In the genomic region with DNA sequence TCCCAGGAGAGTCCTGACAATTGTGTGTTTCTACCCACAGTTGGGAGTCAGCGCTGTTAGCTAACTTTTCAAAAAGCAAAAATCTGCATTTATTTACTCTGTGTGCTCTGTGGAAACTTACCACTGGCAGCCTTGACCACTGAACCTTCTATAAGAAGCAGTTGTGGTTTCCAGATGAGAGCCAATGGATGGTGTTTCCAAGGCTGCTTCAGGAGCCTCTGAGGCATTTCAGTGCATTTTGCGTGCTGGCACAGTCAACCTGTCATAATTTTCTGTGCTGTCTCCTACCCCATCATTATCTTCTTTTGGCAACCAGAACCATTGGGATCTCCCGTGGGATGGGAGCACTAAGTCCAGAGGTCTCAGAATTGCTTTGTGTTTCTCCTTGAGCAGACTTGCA, we compare ENCODE assay signal across 28 mouse cellular contexts.
"Had no signal": no experiment of that assay in that cellular context is flagged by ENCODE, and none has a peak within 500 bp of the region (broad histone marks: within the 10 kb centered on the region; RNA-seq: fewer than 3 reads in every experiment).

No protein-coding gene starts in this region.

- H3K27ac ChIP-seq: embryonic facial prominence, embryonic 12.5 days; embryonic facial prominence, embryonic 13.5 days; forebrain, embryonic 10.5 days; forebrain, embryonic 12.5 days; forebrain, embryonic 13.5 days; forebrain, embryonic 15.5 days; gastrocnemius, adult 2 months; heart, adult 2 months; heart, embryonic 10.5 days had no signal

- DNase-seq: cerebellum, adult 2 months; cerebellum, adult 8-10 months; cerebellum, adult 9-10 months; cerebellum, adult 9-11 months; cerebellum, postnatal 10 days; cerebellum, postnatal 25 days; cerebellum, postnatal 36 days; embryo, embryonic 11 days; forebrain, postnatal 0 days; gastrocnemius, adult 2 months; gastrocnemius, postnatal 10 days; gastrocnemius, postnatal 14 days; gastrocnemius, postnatal 25 days; gastrocnemius, postnatal 36 days; heart, adult 11 months; heart, adult 18-20 months; heart, adult 2 months had no signal

- H3K9me3 ChIP-seq: embryonic facial prominence, embryonic 12.5 days; embryonic facial prominence, embryonic 13.5 days; forebrain, embryonic 10.5 days; forebrain, embryonic 12.5 days; forebrain, embryonic 13.5 days; forebrain, embryonic 15.5 days; heart, embryonic 10.5 days had no signal

- H3K4me2 ChIP-seq: embryonic facial prominence, embryonic 12.5 days; embryonic facial prominence, embryonic 13.5 days; forebrain, embryonic 12.5 days; forebrain, embryonic 13.5 days; forebrain, embryonic 15.5 days; heart, embryonic 11.5 days had no signal

- H3K36me3 ChIP-seq: embryonic facial prominence, embryonic 12.5 days; embryonic facial prominence, embryonic 13.5 days; forebrain, embryonic 10.5 days; forebrain, embryonic 12.5 days; forebrain, embryonic 15.5 days; heart, embryonic 10.5 days had no signal

- ATAC-seq: forebrain, embryonic 13.5 days; forebrain, embryonic 14.5 days; forebrain, embryonic 15.5 days; forebrain, embryonic 16.5 days; forebrain, postnatal 0 days had no signal

- H3K9ac ChIP-seq: embryonic facial prominence, embryonic 12.5 days; embryonic facial prominence, embryonic 13.5 days; forebrain, embryonic 12.5 days; forebrain, embryonic 13.5 days; forebrain, embryonic 15.5 days; forebrain, postnatal 0 days had no signal

- H3K27me3 ChIP-seq: embryonic facial prominence, embryonic 12.5 days; embryonic facial prominence, embryonic 13.5 days; forebrain, embryonic 12.5 days; forebrain, embryonic 13.5 days; forebrain, embryonic 15.5 days had no signal

- H3K4me1 ChIP-seq: embryonic facial prominence, embryonic 13.5 days; forebrain, embryonic 10.5 days; forebrain, embryonic 12.5 days; forebrain, embryonic 13.5 days; forebrain, embryonic 15.5 days; heart, embryonic 10.5 days had no signal

- H3K4me3 ChIP-seq: embryonic facial prominence, embryonic 12.5 days; embryonic facial prominence, embryonic 13.5 days; erythroblast, embryonic 14.5 days; forebrain, embryonic 10.5 days; forebrain, embryonic 12.5 days; forebrain, embryonic 13.5 days; forebrain, embryonic 15.5 days; gastrocnemius, adult 2 months; heart, adult 2 months; heart, embryonic 10.5 days had no signal
